Mouse (Mus musculus) thymus, postnatal 25 days (tissue): ENCODE data around the gene 5330417C22Rik.
"Not testable (repeated sequence)": the region's sequence is repeated elsewhere in the genome, so short reads cannot be mapped to it uniquely, and the experiment has no call there.

ENCODE experiments used
- DNase-seq: peaks from one replicate; pipeline ENCODE4 v3.0.0; 2022

5330417C22Rik gene

DNA sequence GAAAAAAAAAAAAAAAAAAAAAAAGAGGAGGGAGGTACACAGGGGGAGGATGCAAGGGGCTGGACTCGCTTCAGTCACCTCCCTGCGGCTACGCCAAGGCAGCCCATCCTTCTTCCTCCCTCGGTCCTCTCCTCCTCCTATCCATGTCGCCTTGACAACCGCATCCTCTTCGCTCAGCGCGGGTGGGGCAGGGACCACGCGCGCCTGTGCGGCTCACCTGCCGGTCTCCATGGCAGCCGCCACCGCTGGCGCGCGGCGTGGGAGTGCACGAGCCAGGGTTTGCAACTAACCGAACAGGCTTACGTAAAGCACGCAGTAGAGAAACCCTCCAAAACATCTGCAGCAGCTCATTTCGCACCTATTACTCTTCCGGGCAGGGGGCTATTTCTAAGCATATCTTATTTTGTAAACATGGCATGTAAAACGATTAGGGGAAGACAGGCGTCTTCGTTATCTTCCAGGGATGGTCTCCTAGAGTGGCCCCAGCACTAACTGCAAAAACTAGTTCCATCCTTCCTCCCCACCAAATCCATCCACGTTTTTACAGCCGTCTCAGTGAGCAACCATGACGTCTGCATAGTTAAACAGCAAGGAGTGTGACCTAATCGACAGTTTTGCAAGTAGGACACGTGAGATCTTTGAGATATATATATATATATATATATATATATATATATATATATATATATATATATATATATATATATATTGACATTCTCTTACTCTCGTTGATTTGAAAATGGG is at the start of gene 5330417C22Rik:
Gene 5330417C22Rik, minus strand, starts transcription at position 20 of the 744 bp plus-strand sequence.
- DNase-seq: peak; percentile 54

DNA sequence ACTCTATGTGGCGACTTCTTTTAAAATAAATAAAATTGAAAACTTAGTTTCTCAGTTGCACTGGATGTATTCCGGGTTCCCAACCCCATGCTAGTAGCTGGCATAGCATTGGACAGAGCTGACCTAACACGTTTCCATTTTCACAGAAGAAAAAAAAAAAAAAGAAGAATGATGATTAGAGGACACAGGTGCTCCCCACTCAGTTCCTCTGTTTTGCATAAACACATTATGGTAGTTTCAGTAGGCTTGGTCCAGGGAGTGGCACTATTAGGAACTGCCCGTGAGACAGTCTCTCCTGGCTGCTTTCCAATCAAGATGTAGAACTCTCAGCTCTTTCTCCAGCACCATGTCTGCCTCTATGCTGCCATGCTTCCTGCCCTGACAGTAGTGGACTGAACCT is 48.2 kb upstream of the 5330417C22Rik start:
- DNase-seq: no peak

GRCm38 (mm10) chr3:108574018-108574417 is 37.7 kb upstream of the 5330417C22Rik start:
- no peak for DNase-seq

GRCm38 (mm10) chr3:108572309-108573010 is 36.1 kb upstream of the 5330417C22Rik start:
- DNase-seq: peak; percentile 6

DNA sequence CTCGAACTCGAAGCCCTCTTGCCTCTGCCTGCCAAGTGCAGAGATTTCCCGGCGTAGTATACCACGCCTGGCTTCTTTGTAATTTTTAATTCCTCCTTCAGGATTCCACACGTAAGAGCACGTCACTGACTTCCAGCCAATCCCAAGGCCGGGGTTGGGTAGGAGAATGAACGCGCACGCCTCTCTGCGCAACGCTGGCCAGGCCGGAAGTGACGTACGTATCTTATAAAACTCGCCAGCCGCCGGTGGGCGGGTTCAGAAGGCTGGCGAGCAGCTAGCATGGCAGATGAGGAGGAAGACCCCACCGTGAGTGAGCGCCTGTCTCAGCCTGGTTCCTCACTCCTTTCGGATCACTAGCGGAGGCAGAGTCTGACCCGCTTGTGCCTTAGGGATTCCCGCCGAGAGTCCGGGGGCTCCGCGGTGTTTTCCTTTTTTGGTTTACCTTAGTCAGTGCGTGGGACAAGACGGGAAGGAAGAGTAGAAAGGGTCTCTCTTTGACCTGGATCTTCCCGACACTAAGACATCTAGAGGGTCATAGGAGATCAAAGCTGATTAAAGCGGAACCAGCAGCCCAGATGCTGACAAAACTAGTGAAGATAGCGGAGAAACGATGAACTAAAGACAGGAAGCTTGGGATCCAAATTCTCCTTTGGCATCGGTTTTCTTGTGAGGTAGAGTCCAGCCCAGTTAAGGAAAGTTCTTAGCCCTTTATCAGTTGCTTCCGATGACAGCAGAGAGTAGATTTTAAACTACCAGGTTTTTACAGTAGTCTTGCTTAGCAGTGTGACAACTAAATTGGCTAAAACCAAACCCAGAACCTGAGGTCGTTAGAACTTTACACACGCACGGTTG is 35.3 kb upstream of the 5330417C22Rik start, which contains the start of gene Taf13:
Gene Taf13, plus strand, starts transcription at position 256 of the 852 bp plus-strand sequence.
- DNase-seq: peak; percentile 98

DNA sequence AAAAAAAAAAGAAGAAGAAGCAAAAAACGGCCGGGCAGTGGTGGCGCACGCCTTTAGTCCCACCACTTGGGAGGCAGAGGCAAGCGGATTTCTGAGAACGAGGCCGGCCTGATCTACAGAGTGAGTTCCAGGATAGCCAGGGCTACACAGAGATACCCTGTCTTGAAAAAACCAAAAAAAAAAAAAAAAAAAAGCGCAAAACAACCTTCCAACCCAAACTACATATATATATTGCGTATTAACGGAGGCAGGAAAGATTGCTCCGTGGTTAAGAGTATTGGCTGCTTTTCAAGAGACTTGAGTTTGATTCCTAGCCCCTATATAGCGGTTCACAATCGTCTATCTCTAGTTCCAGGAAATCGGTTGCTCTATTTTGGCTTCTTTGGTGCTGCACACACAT is 34.5 kb upstream of the 5330417C22Rik start:
- no peak for DNase-seq

- not testable (repeated sequence) for DNase-seq
Measured at GRCm38 (mm10) chr3:108569636-108570035, 33.3 kb upstream of the 5330417C22Rik start.

GRCm38 (mm10) chr3:108567990-108568877 is 31.9 kb upstream of the 5330417C22Rik start:
- DNase-seq: no peak

DNA sequence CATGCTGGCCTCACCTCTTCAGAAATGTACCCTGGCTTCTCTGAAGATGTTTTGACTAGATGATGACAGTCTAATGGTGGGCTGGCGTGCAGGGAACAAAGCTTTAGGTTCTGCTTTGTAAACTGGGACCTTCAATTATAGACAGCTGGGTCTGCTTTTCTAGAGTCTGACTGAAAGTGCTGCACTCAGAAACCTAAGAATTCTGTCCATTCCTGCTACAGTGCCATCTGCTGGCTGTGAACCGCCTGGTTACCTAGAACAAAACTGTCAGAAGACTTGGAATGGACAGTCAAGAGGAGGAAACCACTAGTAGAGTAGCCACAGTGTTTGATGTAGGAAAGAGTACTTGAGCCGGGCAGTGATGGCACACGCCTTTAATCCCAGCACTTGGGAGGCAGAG is 27.0 kb upstream of the 5330417C22Rik start:
- DNase-seq: peak; percentile 82

- DNase-seq: peak; percentile 50
Measured at GRCm38 (mm10) chr3:108562777-108563271, 26.5 kb upstream of the 5330417C22Rik start.

GRCm38 (mm10) chr3:108562133-108562730 is 25.9 kb upstream of the 5330417C22Rik start, which contains the start of gene Tmem167b:
Tmem167b (minus strand) TSS chr3:108562466.
- peak; percentile 95 for DNase-seq

- no peak for DNase-seq
Measured at GRCm38 (mm10) chr3:108557888-108558287, 21.6 kb upstream of the 5330417C22Rik start.

GRCm38 (mm10) chr3:108554587-108555312 is 18.4 kb upstream of the 5330417C22Rik start:
- peak; percentile 93 for DNase-seq

DNA sequence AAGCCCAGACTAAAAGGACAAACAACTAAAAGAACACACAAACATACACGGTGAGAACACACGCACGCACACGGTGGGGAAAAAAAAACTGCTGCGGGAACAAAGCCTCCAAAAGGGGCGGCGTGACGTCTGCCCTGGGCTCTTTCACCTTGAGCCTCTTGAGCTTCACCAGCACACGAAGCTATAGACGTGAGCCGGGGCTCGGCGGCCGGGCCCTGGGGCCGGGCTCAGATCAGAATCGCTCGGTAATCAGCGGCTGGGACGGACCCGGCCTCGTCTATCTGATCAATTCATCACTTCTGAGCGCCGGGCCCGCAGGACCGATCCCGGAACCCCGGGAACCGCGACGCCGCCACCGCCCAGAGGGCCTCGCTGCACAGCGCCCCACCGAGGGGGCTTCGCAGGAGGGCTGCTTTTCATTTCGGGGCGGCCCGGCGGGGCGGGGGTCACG is 17.8 kb upstream of the 5330417C22Rik start:
- DNase-seq: no peak

DNA sequence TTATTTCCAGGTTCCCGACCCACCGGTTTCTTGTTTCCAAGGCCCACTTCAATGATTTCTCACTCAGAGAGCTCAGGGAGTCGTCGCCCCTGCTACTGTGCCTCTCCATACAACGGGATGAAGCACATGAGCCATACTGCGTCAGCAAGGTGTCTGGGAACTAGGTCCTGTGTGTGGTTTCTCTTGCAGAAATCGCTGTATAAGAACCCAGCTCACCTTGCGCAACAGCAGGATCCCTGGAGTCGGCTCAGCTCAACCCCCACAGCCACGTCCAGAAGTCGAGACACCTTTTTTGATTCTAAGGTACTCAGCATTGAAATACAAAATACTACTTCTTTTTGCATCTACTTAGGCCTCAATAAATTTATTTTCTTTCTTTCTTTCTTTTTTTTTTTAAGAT is 6.0 kb upstream of the 5330417C22Rik start:
- no peak for DNase-seq

DNA sequence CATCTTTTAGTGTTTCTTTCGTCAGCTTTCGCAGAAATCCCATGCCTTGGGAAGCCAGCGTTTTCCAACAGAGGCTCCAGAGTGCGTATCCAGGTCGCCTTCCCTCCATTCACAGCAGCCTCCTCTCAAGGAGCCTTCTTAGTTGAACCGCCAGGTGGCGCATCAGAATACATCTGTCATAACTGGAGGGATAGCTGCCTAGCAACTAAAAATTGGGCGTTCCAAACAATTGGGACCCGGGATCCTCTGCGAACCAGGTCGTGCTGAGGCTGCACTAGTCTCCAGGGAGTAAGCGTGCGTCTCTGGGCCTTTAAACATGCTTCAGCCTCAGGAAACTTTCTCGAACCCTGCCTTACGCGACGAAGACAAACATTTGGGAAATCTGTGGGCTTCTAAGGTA is 967 bp upstream of the 5330417C22Rik start:
- DNase-seq: peak; percentile 78

DNA sequence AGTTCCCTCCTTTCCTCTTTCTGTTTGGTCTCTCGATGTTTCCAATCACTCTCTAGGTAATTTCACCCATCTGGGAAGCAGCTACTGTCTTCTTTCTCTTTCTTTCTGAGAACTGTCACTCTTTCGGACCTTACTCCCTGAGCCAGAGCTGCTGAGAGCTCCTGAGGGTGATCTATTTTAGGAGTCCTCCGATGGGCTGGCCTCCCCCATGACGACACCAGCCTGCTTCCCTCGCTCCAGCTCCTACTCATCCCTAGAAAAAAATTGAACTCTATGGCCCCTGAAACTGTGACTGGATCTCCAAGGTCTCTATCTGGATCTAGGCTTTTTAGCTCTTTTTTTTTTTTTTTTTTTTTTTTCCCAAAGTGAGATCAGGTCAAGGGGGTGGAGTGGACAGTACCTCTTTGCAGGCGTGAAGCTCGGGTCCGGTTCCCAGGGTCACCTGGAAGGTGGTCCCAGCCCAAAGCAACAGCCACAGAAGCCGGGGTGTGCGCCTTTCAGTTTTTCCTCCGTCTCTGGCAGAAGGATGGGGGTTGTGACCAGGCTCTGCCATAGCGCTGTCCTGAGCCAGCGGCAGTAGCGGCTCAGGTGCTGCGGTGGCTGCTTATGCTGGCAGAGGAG is 330 bp downstream of the 5330417C22Rik start:
- no peak for DNase-seq

DNA sequence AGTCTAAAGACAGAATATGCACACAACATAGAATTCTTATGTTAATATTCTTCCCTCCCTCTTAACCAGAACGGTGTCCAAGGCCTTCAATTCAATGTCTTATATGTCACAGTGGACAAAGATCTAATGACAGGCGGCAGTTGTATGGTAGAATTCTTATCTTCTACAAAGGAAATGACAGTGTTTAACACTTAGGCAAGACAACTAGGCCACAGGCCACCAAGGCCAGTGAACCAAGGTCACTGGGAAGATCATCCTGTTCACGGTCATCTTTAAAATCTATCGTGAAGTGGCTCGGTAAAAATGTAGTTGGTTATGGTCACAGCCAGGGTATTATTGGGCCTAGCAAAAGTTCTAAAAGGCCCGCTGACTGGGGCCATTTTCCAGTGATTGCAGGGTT is 2.4 kb downstream of the 5330417C22Rik start, which contains the start of gene 1700013F07Rik:
Gene 1700013F07Rik, plus strand, starts transcription at position 200 of the 400 bp plus-strand sequence.
- DNase-seq: no peak

GRCm38 (mm10) chr3:108533114-108533885 is 3.0 kb downstream of the 5330417C22Rik start:
- no peak for DNase-seq
